Mouse (Mus musculus) E14TG2a.4 (cell line): ENCODE results near the gene Abca2.

ENCODE experiments used
- CTCF ChIP-seq: conservative IDR thresholded peaks from 2 replicates; pipeline ENCODE4 v1.5.1; 2014; ENCODE audit warnings: low read length
- NANOG ChIP-seq: IDR thresholded peaks from 2 replicates; pipeline ENCODE4 v1.6.1; 2014; ENCODE audit warnings: borderline replicate concordance, low read length, mixed read lengths
- POU5F1 ChIP-seq: IDR thresholded peaks from 2 replicates; pipeline ENCODE4 v1.6.1; 2014; ENCODE audit warnings: low read length, borderline replicate concordance

GRCm38 (mm10) chr2:25465816-25466635 lies 37.5 kb downstream of the Abca2 start:
- TF ChIP-seq CTCF (no peak), NANOG (no peak), POU5F1 (no peak)
